Mouse (Mus musculus): Measurements from ENCODE around the gene Nudt15.

- no peak for TF ChIP-seq CTCF (IDR thresholded peaks at IDR 0.05; ENCODE audit: extremely low read depth, insufficient read length, insufficient replicate concordance, low read depth, low read length)
- TF ChIP-seq POLR2A (IDR thresholded peaks at IDR 0.05; ENCODE audit: low read depth, low read length): no peak
Measured at GRCm38 (mm10) chr14:73550732-73551131, 2.7 kb upstream of the Nudt15 start.

All from small intestine, adult 2 months (tissue).